Mouse (Mus musculus): ENCODE measurements at regions not wholly inside any gene's neighbourhood (a gene's known extent, or its start where the extent isn't known, plus 50 kb on each side); places are given as distances from the start of the nearest gene placed in this dataset.

- no peak for TF ChIP-seq CTCF (IDR thresholded peaks at IDR 0.05; ENCODE audit: low read depth, low read length)
- no peak for TF ChIP-seq POLR2A (IDR thresholded peaks at IDR 0.05; ENCODE audit: extremely low read depth, insufficient read depth, low read length)
These were observed 436.4 kb upstream of the Sox9 start for GRCm38 (mm10) chr11:112345586-112345985.
